Mouse (Mus musculus) erythroid progenitor cell, adult 5-6 weeks (primary cell): ENCODE data around the gene Hexim1. TPM values are rescaled to one million over a fixed set of nuclear protein-coding genes. Genes with fewer than 3 reads are reported as not detected.

Experiments
- ATAC-seq: replicated peaks from 2 replicates; pipeline ENCODE4 v1.8.0; 2016; ENCODE audit warnings: moderate number of reproducible peaks, mild to moderate bottlenecking, moderate TSS enrichment, inconsistent platforms; ENCODE audit not compliant: poor library complexity, low FRiP score, severe bottlenecking
- total RNA-seq, 2 experiments: library from RNA; stranded (forward) in 1 of 2; stranded (reverse) in 1 of 2; fragments of 150-400 nt in 1 of 2; fragments of 186-747, 209-891 nt in 1 of 2; gene quantifications; 2 replicates each; pipeline versions ENCODE4 v1.2.3 to v1.2.4; 2015 to 2017; ENCODE audit warnings: low replicate concordance in 2 of 2

Gene Hexim1
- total RNA-seq, 2 experiments from 2014 or later = 7.5 to 20.8 TPM

DNA sequence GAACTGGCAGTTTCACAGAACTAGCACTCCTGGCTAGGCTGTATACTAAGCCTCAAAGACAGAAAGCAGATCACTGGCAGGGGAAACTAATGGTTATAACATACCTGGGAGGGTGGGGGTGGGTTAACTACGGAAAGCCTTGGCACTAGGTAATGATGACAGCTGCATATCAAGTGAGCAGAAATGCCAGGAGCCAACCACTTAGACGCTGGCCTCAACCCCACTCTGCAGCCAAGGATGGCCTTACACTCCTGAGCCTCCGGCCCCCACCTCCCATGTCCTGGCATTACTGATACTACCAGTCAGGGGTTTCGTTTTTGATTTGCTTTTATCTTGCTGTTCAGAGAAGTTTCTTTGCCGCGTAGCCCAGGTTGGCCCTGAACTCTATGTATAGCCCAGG lies 20.2 kb upstream of the Hexim1 start:
- ATAC-seq = no peak

DNA sequence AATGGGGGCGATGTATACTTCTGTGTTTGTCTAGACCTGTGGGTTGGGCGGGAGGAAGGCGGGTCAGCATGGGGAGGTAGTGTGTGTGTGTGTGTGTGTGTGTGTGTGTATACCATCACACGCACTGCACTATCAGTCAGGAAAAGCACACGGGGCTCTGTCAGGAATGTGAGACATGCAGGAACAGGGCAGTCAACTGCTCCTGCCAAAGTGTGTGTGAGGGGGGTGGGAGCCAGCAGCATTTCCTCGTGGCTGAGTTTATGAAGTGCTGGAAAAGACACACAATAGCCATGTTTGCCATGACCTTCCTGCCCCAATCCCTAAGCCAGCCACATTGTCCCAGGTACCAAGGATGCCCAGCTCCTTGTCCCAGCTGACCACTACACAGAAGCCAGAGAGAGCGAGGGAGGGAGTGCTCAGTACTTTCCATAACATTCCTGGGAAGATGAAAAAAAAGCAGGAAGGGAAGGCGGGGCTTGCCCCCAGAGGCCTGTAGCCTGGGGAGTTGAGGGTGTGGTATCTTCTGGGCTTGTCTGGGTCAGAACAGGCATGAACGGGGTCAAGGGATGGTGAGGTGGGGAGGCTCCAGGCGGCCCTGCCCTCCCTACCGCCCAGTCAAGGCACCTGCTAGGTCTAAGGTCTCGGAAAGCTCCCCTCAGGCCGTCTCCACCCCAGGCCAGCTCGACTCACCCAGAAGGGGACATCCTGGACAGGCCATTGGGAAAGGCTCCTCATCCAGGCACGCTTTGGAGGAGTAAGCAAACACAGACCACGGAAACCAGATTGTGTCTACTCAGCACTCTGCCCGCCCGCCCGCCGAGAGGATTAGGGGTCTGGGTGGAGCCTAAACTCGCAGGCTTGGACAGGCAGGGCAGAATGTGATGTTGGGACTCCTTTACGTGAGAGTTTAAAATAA lies 18.8 kb upstream of the Hexim1 start:
- ATAC-seq = no peak

GRCm38 (mm10) chr11:103098531-103099190 lies 17.4 kb upstream of the Hexim1 start:
- ATAC-seq = no peak

DNA sequence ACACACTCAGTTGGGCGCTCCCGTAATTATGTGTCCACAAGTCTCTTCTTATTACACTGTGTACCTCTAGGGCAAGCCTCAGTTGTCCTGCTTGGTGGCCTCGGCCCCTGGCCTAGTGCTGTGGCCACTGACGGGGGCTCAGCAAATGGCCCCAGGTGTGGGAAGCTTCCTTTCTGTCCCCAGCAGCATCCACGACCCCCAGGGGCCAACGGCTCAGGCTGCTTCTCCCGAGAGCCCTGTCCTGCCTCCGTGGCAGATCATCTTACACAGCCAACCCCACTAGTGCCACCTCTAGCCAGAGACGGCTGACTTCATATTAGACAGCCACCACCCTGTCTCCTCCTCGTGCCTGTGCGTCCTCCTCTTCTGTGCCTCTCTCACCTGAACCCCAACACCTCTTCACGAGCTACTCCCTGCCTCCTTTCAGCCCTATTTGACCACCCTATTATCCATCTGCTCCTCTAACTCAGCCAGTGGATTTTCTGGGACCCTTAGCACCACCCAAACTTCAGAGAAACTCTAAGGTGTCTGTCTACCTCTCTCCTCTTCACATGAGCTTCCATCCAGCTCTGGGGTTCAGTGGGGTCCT lies 16.6 kb upstream of the Hexim1 start:
- no peak for ATAC-seq

GRCm38 (mm10) chr11:103100361-103100760 lies 15.7 kb upstream of the Hexim1 start:
- no peak for ATAC-seq

DNA sequence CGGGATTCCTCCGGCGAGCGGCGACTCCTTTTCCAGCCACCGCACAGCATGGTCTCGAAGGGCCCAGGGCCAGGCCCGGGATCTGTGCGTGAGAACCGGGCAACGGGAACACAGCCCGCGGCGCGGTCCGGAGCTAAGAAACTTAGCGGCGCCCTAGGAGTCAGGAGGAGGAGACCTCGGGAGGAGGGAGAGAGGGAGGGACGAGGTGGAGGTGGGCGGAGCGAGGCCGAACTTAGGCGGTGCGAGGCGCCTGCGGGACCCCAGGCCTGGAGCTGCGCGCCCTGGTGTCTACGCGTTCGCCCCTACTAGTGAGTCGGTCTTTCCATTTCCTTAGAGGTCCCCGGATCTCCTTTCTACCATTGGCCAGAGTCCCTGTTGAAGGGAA lies 14.6 kb upstream of the Hexim1 start, which contains the start of the genes Plcd3 and Acbd4:
Gene Plcd3 (minus strand): TSS at position 178 of the 385 bp plus-strand sequence.
Gene Acbd4 (plus strand): TSS at position 202 of the 385 bp plus-strand sequence.
- peak; percentile 64 for ATAC-seq

- ATAC-seq = peak; percentile 43
Observed at GRCm38 (mm10) chr11:103101866-103102501, 14.0 kb upstream of the Hexim1 start.

- ATAC-seq = peak; percentile 79
Observed at GRCm38 (mm10) chr11:103102725-103103349, 13.2 kb upstream of the Hexim1 start.

DNA sequence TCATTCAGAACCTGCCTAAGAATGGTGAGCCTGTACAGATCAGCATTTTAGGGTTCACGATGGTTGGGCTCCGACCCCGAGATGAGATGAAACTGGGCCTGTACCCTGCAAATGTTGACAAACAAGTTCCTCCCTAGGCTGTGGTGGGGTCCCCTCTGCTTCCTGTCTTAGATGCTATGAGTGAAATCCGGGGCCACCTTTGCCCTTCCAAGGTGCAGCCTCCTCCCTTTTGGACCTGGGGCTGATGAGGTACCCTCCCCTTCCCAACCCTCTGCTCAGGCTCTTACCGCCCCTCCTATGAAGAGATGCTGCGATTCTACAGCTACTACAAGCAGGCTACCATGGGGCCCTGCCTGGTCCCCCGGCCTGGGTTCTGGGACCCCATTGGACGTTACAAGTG lies 12.4 kb upstream of the Hexim1 start:
- 0 out of 2 replicates have a peak, but pooled peaks have one; percentile 1 for ATAC-seq

GRCm38 (mm10) chr11:103104469-103104868 lies 11.6 kb upstream of the Hexim1 start:
- peak; percentile 56 for ATAC-seq

DNA sequence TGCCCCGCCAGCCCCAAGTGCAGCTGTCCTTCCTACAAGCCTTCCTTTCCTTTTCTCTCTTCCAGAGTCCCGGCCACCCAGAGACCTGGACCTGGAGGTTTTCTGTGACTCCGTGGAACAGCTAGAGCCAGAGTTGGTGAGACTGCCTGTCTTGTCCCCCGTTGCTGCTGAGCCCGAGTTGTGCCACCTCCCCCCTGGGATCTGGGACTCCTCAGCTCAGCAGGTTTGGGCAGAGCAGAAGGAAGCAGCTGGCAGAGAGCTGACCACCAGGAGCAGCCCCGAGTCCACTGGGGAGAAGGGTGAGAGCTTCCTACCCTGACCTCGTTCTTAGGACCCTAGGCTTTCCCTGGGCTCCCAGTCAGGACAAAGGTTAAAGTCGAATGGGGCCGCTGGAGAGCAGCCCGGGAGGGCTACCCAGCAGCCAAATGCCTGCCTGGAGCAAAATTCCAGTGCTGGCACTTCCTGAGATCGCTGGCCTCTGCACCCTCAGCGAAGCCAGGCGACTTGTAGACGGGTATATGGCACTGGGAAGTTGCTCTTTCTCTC lies 10.8 kb upstream of the Hexim1 start:
- ATAC-seq = no peak

GRCm38 (mm10) chr11:103105810-103106209 lies 10.2 kb upstream of the Hexim1 start:
- no peak for ATAC-seq

GRCm38 (mm10) chr11:103106386-103106785 lies 9.6 kb upstream of the Hexim1 start:
- no peak for ATAC-seq

DNA sequence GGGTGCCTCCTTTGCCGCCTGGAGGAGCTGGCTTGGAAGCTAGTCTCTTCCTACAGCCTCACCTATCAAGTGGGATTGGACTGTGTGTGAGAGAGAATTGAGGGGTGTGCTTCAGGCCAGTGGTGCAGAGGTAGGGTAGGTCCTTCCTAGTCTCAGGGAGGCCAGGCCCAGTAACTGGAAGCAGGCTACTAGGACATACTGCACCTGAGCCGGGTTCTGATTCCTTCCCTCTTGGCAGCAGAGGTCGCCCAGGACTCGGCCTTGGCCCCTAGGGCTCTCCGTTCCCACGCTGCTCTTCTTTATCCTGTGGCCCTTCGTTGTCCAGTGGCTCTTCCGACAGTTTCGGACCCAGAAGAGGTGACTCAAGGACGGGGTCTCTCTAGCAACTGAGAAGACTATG lies 4.7 kb upstream of the Hexim1 start:
- ATAC-seq = no peak

GRCm38 (mm10) chr11:103111881-103112551 lies 4.0 kb upstream of the Hexim1 start:
- no peak for ATAC-seq

DNA sequence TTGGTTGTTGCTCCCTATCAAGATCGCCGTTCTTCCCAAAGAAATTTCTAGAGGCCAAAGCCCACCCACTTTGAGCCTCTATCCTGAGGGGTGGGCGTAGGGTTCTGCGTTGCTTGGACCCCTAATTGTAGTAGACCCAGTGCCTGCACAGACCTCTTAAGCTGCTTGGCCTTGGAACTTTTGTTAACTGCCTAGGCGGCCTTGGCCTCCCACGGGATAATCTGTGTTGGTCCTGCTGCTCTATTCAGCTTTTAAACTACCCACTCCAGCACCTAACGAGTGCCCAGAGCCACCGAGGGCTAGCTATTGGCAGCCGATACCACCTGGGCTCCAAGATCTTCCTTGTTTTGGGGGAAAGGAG lies 3.5 kb upstream of the Hexim1 start:
- ATAC-seq = no peak

- no peak for ATAC-seq
Observed at GRCm38 (mm10) chr11:103113005-103113404, 3.0 kb upstream of the Hexim1 start.

DNA sequence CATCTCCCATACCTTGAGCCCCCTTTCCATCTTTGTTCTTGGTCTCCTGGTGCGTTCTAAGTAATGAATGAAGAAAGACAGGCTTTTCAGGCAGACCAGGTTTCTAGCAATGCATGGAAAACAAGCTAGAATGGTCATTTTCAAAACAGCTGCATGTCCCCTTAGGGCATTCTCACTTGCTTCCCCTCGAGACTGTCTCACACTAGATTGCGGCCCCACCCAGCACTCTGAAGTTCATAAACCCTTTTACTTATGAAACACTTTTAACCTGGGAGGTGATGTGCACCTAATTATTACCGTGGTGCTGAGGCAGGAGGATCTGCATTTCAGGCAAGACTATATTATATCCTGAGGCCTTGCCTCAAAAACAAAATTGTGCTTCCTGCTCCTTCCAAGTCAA lies 2.3 kb upstream of the Hexim1 start:
- no peak for ATAC-seq
